Mouse (Mus musculus) G1E (cell line): ENCODE measurements around the gene Slc35f6.

Experiments
- CTCF ChIP-seq: IDR thresholded peaks from 2 replicates; pipeline ENCODE4 v1.5.1; 2012; ENCODE audit warnings: low read depth, low read length, inconsistent platforms, mixed read lengths
- GATA1 ChIP-seq: IDR thresholded peaks from 2 replicates; pipeline ENCODE4 v1.6.1; 2012; ENCODE audit warnings: borderline replicate concordance, low read length, inconsistent platforms, mixed read lengths
- GATA2 ChIP-seq: IDR thresholded peaks from 2 replicates; pipeline ENCODE4 v1.6.1; 2012; ENCODE audit warnings: low read depth, low read length, inconsistent platforms, borderline replicate concordance
- TAL1 ChIP-seq: conservative IDR thresholded peaks from 2 replicates; pipeline ENCODE4 v1.6.1; 2012; ENCODE audit warnings: low read depth, low read length, inconsistent platforms, mixed read lengths

DNA sequence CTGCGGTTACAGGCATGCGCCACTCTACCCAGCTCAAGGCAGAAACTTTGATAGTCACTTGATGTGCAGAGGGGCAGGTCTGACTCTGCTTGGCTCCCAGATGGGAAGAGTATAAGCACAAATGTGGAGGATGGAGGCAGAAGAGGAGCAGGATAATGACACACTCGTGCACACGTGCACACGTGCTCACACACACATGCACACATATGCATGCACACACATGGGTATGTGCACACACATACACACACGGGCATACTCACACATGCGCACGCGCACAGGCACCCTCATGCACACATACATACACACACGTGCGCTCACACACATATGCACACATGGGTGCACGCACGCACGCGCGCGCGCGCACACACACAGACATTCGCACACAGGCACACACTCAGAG is 27.2 kb upstream of the Slc35f6 start:
- TF ChIP-seq GATA1 (no peak), CTCF (no peak), TAL1 (no peak), GATA2 (no peak)
